Mouse (Mus musculus) heart, embryonic 14.5 days (tissue): Measurements from ENCODE around the gene Sulf2. TPM values are rescaled to one million over a fixed set of nuclear protein-coding genes. Genes with fewer than 3 reads are reported as not detected.
A peak's percentile ranks its signal among the peaks of the same experiment; 100 is the strongest.

ENCODE experiments used
- ATAC-seq: fragments of 200-750 bp; cut with Nextera tagmentation; 2 replicates; pipeline ENCODE4 v1.8.0; 2017; ENCODE audit warnings: low read depth, moderate TSS enrichment; ENCODE audit not compliant: insufficient number of reproducible peaks, insufficient read depth, low FRiP score
- H3K27ac ChIP-seq, 2 experiments: fragments of 200-500 bp in 1 of 2; fragments of 300-500 bp in 1 of 2; sonication (generic) in 1 of 2; replicated peaks in 1 of 2; 2 replicates each; pipeline ENCODE4 v1.5.1; 2012 to 2014; ENCODE audit warnings: low read depth in 2 of 2, low read length in 2 of 2, control low read depth in 1 of 2, mild to moderate bottlenecking in 1 of 2, mixed read lengths in 1 of 2; ENCODE audit not compliant: control insufficient read depth in 1 of 2, insufficient read depth in 1 of 2
- H3K27me3 ChIP-seq: fragments of 300-500 bp; sonication (generic); 2 replicates; pipeline ENCODE4 v1.6.1; 2014; ENCODE audit warnings: mild to moderate bottlenecking, low read length, control low read depth; ENCODE audit not compliant: control insufficient read depth, insufficient read depth
- H3K36me3 ChIP-seq: fragments of 300-500 bp; sonication (generic); 2 replicates; pipeline ENCODE4 v1.6.1; 2014; ENCODE audit warnings: mild to moderate bottlenecking, control low read depth, low read length, mixed read lengths; ENCODE audit not compliant: control insufficient read depth, insufficient read depth
- H3K4me1 ChIP-seq, 2 experiments: fragments of 200-500 bp in 1 of 2; fragments of 300-500 bp in 1 of 2; sonication (generic) in 1 of 2; 2 replicates each; pipeline ENCODE4 v1.6.1; 2012 to 2014; ENCODE audit warnings: low read length in 2 of 2, control low read depth in 1 of 2, mixed read lengths in 1 of 2; ENCODE audit not compliant: control insufficient read depth in 2 of 2, insufficient read depth in 2 of 2
- H3K4me2 ChIP-seq: fragments of 300-500 bp; sonication (generic); 2 replicates; pipeline ENCODE4 v1.6.1; 2014; ENCODE audit warnings: mild to moderate bottlenecking, low read length
- H3K4me3 ChIP-seq, 2 experiments: fragments of 200-500 bp in 1 of 2; fragments of 300-500 bp in 1 of 2; sonication (generic) in 1 of 2; 2 replicates each; pipeline ENCODE4 v1.5.1; 2012 to 2014; ENCODE audit warnings: low read length in 2 of 2, mild to moderate bottlenecking in 2 of 2, control low read depth in 1 of 2, low read depth in 1 of 2, moderate library complexity in 1 of 2; ENCODE audit not compliant: control insufficient read depth in 1 of 2, insufficient read depth in 1 of 2
- H3K9ac ChIP-seq: fragments of 300-500 bp; sonication (generic); 2 replicates; pipeline ENCODE4 v1.6.1; 2014; ENCODE audit warnings: mild to moderate bottlenecking, low read length
- H3K9me3 ChIP-seq: fragments of 300-500 bp; sonication (generic); 2 replicates; pipeline ENCODE4 v1.6.1; 2016; ENCODE audit warnings: low read length, control low read depth; ENCODE audit not compliant: control insufficient read depth
- whole genome bisulfite sequencing: fragments of 180-500 bp; shearing (Covaris S2); extraction: QIAGEN DNeasy Blood & Tissue Kit; methylation state at CpG from one replicate; pipeline ENCODE4 v1.1.7; 2014; 5-methylcytosine and 5-hydroxymethylcytosine counted together
- polyA plus RNA-seq: library from polyadenylated mRNA; unstranded; fragments of >200 nt; fragmentation: Nextera tagmentation; extraction: Ambion mirVana; gene quantifications from 2 replicates; pipeline ENCODE4 v1.2.1, GENCODE M21; 2014

Sulf2 gene
- polyA plus RNA-seq, 1 experiment from 2014 or later: 115 TPM

DNA sequence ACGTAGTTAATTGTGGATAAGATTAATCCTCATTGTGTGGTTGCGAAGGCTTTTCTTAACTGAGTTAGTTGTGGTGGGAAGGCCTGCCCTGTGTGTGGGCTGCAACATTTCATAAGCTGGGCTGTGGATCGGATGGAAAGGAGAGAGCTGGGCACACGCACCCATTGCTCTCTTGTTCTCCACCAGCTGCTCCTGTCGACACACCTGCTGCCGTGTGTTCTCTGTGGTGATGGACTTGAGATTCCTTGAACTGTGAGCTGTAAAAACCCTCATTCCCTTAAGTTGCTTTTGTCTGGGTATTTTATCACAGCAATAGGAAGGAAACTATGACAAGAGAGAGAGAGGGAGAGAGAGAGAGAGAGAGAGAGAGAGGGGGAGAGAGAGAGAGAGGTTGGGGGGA lies 30.3 kb upstream of the Sulf2 start:
- Histone ChIP-seq H3K27ac (no peak overlapping the region), H3K27me3 (no peaks in the 10 kb centered on the region), H3K36me3 (no peaks in the 10 kb centered on the region), H3K4me1 (peaks cover 22 to 30% of the 10 kb centered on the region in 2 experiments), H3K9me3 (no peaks in the 10 kb centered on the region), H3K9ac (no peak overlapping the region), H3K4me3 (no peak overlapping the region), H3K4me2 (no peak overlapping the region)
- 72% methylated on average over 6 of the region's 6 CpGs for WGBS
- ATAC-seq: no peak

DNA sequence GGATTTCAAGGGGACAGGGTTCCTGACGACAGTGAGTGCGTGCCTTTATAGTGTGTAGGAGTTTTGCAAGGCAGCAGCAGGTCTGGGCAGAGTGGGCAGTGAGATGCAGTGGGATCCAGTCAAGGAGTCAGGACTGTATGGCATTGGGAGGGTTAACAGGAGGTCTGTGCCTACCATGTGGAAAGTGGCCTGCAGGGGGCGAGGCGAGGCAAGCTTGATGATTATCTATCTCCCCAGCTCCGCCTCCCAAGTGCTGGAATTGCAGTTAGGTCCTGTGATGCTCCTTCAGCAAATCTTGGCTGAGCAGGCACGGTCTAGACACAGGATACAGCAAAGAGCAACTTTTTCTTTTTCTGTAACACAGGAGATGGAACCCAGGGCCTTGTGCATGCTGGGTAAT lies 29.0 kb upstream of the Sulf2 start:
- Histone ChIP-seq H3K4me1 (peaks cover 33 to 37% of the 10 kb centered on the region in 2 experiments), H3K4me3 (no peak overlapping the region), H3K36me3 (no peaks in the 10 kb centered on the region), H3K27me3 (no peaks in the 10 kb centered on the region), H3K9me3 (no peaks in the 10 kb centered on the region), H3K27ac (no peak overlapping the region), H3K4me2 (no peak overlapping the region), H3K9ac (no peak overlapping the region)
- 63% methylated on average over 6 of the region's 6 CpGs for WGBS
- ATAC-seq: no peak

DNA sequence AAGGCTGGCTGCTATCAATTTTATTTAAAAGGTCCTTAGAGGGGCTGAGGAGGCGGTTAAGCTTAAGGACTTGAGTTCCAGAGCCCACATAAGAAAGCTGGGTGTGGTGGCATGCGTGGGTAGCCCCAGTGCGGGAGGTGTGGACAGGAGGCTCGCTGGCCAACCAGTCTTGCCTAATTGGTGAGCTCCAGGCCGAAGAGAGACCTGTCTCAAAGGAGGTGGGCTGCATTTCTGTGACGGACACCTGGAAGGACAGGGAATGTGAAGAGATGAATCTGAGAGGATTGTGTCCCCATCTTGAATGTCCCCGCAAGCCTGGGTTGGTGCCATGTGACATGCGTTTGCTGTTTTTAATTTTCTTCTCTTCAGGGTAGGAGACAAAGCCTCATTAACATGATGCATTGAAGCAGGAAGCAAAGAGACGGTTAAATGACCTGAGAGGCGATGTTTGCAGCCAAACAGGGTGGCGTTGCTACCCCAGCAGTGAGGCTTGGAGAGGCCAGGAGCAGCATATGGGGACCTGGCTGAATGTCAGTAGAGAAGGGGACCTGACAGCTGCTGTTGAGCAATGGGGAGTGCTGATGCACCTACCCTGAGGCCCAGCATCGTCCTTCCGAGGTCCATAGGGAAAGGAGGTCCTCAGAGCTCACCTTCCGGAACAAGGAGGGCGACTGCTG lies 26.7 kb upstream of the Sulf2 start:
- H3K36me3 ChIP-seq: no peaks in the 10 kb centered on the region
- no peak for ATAC-seq
- 91% methylated on average over 15 of the region's 15 CpGs for WGBS
- H3K4me2 ChIP-seq: no peak overlapping the region
- H3K9ac ChIP-seq: no peak overlapping the region
- H3K4me3 ChIP-seq: no peak overlapping the region
- H3K9me3 ChIP-seq: no peaks in the 10 kb centered on the region
- H3K4me1 ChIP-seq: peaks cover 41 to 44% of the 10 kb centered on the region in 2 experiments
- no peaks in the 10 kb centered on the region for H3K27me3 ChIP-seq
- H3K27ac ChIP-seq: no peak overlapping the region

DNA sequence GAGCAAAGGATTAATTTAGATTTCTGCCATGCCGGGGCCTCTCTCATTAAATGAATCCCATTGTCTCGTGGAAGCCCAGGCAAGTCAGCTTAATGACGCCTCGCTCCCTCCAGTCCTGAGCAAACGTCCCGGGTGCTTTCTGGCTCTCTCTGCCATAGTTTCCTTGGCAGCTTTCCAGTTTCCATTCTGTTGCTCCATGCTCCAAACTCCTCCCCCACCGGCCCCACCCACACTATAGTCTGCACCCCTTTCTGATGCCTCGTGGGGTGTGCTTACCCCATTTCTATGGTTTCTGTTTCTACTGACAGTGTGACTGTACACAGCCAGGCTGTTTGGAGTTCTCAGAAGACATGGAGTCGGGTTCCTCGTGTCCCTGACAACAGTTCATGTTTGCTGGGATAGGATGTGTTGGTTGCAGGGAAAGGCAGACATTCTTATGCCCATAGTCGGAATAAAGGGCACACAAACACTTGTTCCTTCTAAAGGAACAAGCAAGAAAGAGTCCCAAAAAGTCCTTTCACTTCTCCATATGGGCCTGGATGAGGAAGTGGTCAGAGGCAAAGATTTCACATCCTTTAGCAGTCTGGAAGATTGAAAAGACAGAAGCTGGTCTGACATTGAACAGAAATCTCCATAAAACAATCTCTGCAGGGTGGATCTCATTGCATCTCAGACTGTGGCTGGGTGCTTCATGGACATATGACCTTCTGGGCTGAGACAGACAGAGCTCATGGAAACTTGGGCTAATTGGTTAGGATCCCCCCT lies 25.5 kb upstream of the Sulf2 start:
- WGBS: 23% methylated on average over 11 of the region's 11 CpGs
- H3K27ac ChIP-seq: peak overlapping the region; percentile 52 to 79
- peaks cover 30 to 34% of the 10 kb centered on the region in 2 experiments for H3K4me1 ChIP-seq
- no peak overlapping the region; the same call in 1 of the 2 replicates for H3K4me2 ChIP-seq
- 0 out of 2 replicates have a peak, but pooled peaks have one; percentile 24 for ATAC-seq
- peak overlapping the region; percentile 64 for H3K9ac ChIP-seq
- H3K27me3 ChIP-seq: no peaks in the 10 kb centered on the region
- no peaks in the 10 kb centered on the region for H3K9me3 ChIP-seq
- no peaks in the 10 kb centered on the region for H3K36me3 ChIP-seq
- no peak overlapping the region for H3K4me3 ChIP-seq

DNA sequence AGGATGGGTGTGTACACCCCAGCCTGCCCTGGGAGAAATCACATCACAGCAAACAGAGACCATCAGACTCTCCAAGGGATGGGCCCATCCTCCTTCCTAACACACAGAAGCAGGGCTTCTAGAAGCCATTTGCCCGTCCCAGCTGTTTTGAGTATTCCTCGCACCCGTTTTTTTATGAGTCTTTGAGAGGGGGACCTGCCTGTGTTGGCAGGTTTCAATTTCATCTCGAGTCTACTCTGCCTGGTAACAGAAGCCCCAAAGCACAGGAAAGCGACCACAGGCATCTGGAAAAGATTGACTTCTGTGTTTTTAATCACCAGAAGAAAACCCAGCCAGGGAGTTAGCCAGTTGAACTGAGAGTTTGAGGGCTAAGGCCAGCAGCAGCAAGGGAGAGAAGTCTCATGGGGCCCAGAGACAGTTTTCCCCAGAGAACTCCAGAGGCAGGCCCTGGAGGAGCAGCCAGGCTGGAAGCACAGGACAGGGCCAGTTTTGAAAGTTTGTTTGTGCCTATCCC lies 24.7 kb upstream of the Sulf2 start:
- Histone ChIP-seq H3K27ac (peak overlapping the region; percentile 52 to 79), H3K4me3 (no peak overlapping the region), H3K4me1 (peaks cover 35 to 36% of the 10 kb centered on the region in 2 experiments), H3K36me3 (no peaks in the 10 kb centered on the region), H3K9ac (peak overlapping the region; percentile 64), H3K9me3 (no peaks in the 10 kb centered on the region), H3K4me2 (no peak overlapping the region; the same call in 1 of the 2 replicates), H3K27me3 (no peaks in the 10 kb centered on the region)
- ATAC-seq: no peak
- 53% methylated on average over 5 of the region's 5 CpGs for WGBS

DNA sequence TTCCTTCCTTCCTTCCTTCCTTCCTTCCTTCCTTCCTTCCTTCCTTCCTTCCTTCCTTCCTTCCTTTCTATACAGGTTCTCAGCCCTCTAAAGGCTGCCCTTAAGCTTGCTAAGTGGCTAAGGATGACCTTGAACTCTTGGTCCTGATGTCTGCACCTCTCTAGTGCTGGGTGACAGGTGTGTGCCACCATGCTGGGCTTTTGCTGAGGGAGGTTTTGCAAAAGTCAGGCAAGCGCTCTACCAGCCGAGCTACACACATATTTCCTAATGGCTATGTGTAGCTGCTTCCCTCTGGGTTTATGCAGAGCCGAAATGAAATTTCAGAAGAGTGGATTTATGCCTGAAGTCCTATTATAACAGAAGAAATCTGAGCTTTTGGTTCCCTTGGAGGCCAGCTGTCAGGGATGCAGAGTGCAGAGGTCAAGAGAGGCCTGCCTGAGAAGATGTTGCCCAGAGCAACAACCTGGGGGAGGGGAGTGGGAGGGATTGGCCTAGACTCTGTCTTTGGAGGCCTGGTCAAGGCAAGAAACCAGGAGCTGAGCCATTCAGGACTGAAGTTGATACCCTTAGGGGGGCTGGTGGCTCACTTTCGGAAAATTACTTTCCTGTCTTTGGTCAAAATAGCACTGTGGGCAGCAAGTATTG lies 24.1 kb upstream of the Sulf2 start:
- Histone ChIP-seq H3K4me1 (peaks cover 36 to 41% of the 10 kb centered on the region in 2 experiments), H3K9me3 (no peaks in the 10 kb centered on the region), H3K4me2 (no peak overlapping the region), H3K27ac (peak overlapping the region in 1 of 2 experiments; percentile 79; a peak in 2 of 4 replicates), H3K9ac (peak overlapping the region; percentile 64; the same call in 1 of the 2 replicates), H3K27me3 (no peaks in the 10 kb centered on the region), H3K4me3 (no peak overlapping the region), H3K36me3 (no peaks in the 10 kb centered on the region)
- no peak for ATAC-seq
- WGBS: 78% methylated on average over 4 of the region's 4 CpGs

DNA sequence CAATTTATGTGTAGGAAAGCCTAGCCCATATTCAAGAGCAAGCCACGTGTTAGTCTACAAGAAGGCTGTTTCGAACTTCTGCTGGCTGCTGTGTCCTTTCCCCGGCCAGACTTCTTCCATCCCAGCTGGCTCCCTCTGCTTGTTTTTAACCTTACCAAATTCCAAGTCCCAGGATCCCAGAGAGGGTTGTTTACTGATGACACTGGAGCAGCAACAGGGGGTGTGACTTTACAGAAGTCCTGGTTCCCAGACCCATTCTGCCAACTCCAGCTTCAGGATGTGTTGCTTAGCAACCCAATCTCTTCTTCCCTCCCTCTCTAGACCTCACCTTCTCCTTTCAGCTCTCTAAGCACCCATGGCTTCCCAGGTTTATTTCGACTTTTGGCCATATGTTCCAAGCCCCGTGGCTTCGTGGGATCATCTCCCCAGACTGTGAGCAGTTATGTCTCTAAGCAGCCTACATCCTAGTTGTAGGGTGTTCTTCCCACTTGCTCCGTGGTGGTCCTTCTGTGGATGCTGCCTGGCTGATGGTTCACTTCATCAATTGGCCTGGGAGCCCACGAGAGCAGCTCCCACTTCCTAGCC lies 20.2 kb upstream of the Sulf2 start:
- Histone ChIP-seq H3K36me3 (no peaks in the 10 kb centered on the region), H3K27ac (no peak overlapping the region), H3K9ac (no peak overlapping the region), H3K4me3 (no peak overlapping the region), H3K9me3 (no peaks in the 10 kb centered on the region), H3K4me1 (peaks cover 33 to 35% of the 10 kb centered on the region in 2 experiments), H3K4me2 (no peak overlapping the region), H3K27me3 (no peaks in the 10 kb centered on the region)
- 52% methylated on average over 8 of the region's 8 CpGs for WGBS
- ATAC-seq: no peak
